Mouse (Mus musculus): Measurements from ENCODE around the gene Psmb9. TPM values are rescaled to one million over a fixed set of nuclear protein-coding genes. Genes with fewer than 3 reads are reported as not detected.
A peak's percentile ranks its signal among the peaks of the same experiment; 100 is the strongest.
"Not testable (repeated sequence)": the region's sequence is repeated elsewhere in the genome, so short reads cannot be mapped to it uniquely, and the experiment has no call there.

Gene Psmb9
- total RNA-seq, 2 experiments from 2014 or later, result 2.1 to 3.6 TPM

- DNase-seq (ENCODE audit: low spot score in 2 of 2), result peak; percentile 24 to 43
- peak; percentile 86 for TF ChIP-seq CTCF (conservative IDR thresholded peaks at IDR 0.05)
- Histone ChIP-seq H3K27ac (no peak overlapping the region), H3K4me3 (no peak overlapping the region)
Measured at GRCm38 (mm10) chr17:34169279-34169678, 18.3 kb downstream of the Psmb9 start.

- no peak for DNase-seq (ENCODE audit: low spot score in 2 of 2)
- Histone ChIP-seq H3K4me3 (no peak overlapping the region), H3K27ac (no peak overlapping the region)
- TF ChIP-seq CTCF (conservative IDR thresholded peaks at IDR 0.05), result peak; percentile 59
Measured at GRCm38 (mm10) chr17:34165033-34165730, 22.4 kb downstream of the Psmb9 start.

GRCm38 (mm10) chr17:34164202-34164895 lies 23.2 kb downstream of the Psmb9 start:
- no peak for DNase-seq (ENCODE audit: low spot score in 2 of 2)
- TF ChIP-seq CTCF (conservative IDR thresholded peaks at IDR 0.05), result peak; percentile 62
- Histone ChIP-seq H3K27ac (no peak overlapping the region), H3K4me3 (no peak overlapping the region)

- no peak for DNase-seq (ENCODE audit: low spot score in 2 of 2)
- Histone ChIP-seq H3K4me3 (no peak overlapping the region), H3K27ac (no peak overlapping the region)
- TF ChIP-seq CTCF (conservative IDR thresholded peaks at IDR 0.05), result no peak
Measured at GRCm38 (mm10) chr17:34155534-34155933, 32.0 kb downstream of the Psmb9 start.

GRCm38 (mm10) chr17:34152923-34153322 lies 34.6 kb downstream of the Psmb9 start, which contains the start of gene H2-DMb1:
Gene H2-DMb1 (plus strand): TSS chr17:34153072.
- Histone ChIP-seq H3K4me3 (no peak within 1 kb of the TSS), H3K27ac (no peak within 1 kb of the TSS)
- no peak for TF ChIP-seq CTCF (conservative IDR thresholded peaks at IDR 0.05)
- DNase-seq (ENCODE audit: low spot score in 2 of 2), result peak in 1 of 2 experiments; percentile 51

- no peak for DNase-seq (ENCODE audit: low spot score in 2 of 2)
- no peak overlapping the region for H3K4me3 ChIP-seq
- no peak for TF ChIP-seq CTCF (conservative IDR thresholded peaks at IDR 0.05)
- no peak overlapping the region for H3K27ac ChIP-seq
Measured at GRCm38 (mm10) chr17:34144960-34145371, 42.6 kb downstream of the Psmb9 start.

GRCm38 (mm10) chr17:34144221-34144620 lies 43.3 kb downstream of the Psmb9 start:
- H3K27ac ChIP-seq; H3K4me3 ChIP-seq; DNase-seq (ENCODE audit: low spot score in 2 of 2): not testable (repeated sequence)

- TF ChIP-seq CTCF (conservative IDR thresholded peaks at IDR 0.05), result no peak
- DNase-seq (ENCODE audit: low spot score in 2 of 2), result no peak
- Histone ChIP-seq H3K4me3 (no peak overlapping the region), H3K27ac (no peak overlapping the region)
Measured at GRCm38 (mm10) chr17:34143461-34143860, 44.1 kb downstream of the Psmb9 start.

- peak within 1 kb of the TSS; percentile 88 for H3K27ac ChIP-seq
- no peak for DNase-seq (ENCODE audit: low spot score in 2 of 2)
- TF ChIP-seq CTCF (conservative IDR thresholded peaks at IDR 0.05), result no peak
- no peak within 1 kb of the TSS for H3K4me3 ChIP-seq
Measured at GRCm38 (mm10) chr17:34143033-34143432, 44.5 kb downstream of the Psmb9 start, which contains the start of gene H2-DMb2. Gene H2-DMb2 (plus strand): TSS chr17:34143307.

- Histone ChIP-seq H3K4me3 (no peak overlapping the region), H3K27ac (peak overlapping the region; percentile 88; the same call in 1 of the 2 replicates)
- no peak for DNase-seq (ENCODE audit: low spot score in 2 of 2)
- no peak for TF ChIP-seq CTCF (conservative IDR thresholded peaks at IDR 0.05)
Measured at GRCm38 (mm10) chr17:34142456-34143010, 45.0 kb downstream of the Psmb9 start.

- no peak overlapping the region for H3K4me3 ChIP-seq
- peak overlapping the region; percentile 88 for H3K27ac ChIP-seq
- TF ChIP-seq CTCF (conservative IDR thresholded peaks at IDR 0.05), result no peak
- DNase-seq (ENCODE audit: low spot score in 2 of 2), result no peak
Measured at GRCm38 (mm10) chr17:34141448-34141847, 46.1 kb downstream of the Psmb9 start.

GRCm38 (mm10) chr17:34140240-34140639 lies 47.3 kb downstream of the Psmb9 start:
- no peak for TF ChIP-seq CTCF (conservative IDR thresholded peaks at IDR 0.05)
- Histone ChIP-seq H3K27ac (peak overlapping the region; percentile 88; the same call in 1 of the 2 replicates), H3K4me3 (no peak overlapping the region)
- DNase-seq (ENCODE audit: low spot score in 2 of 2), result no peak

- DNase-seq (ENCODE audit: low spot score in 2 of 2), result no peak
- H3K27ac ChIP-seq, result no peak overlapping the region
- no peak for TF ChIP-seq CTCF (conservative IDR thresholded peaks at IDR 0.05)
- H3K4me3 ChIP-seq, result peak overlapping the region; percentile 33
Measured at GRCm38 (mm10) chr17:34139416-34139815, 48.1 kb downstream of the Psmb9 start.
